Mouse (Mus musculus) ovary, adult 18-20 months (tissue): ENCODE measurements at regions not wholly inside any gene's neighbourhood (a gene's known extent, or its start where the extent isn't known, plus 50 kb on each side); places are given as distances from the start of the nearest gene placed in this dataset.
"Not testable (repeated sequence)": the region's sequence is repeated elsewhere in the genome, so short reads cannot be mapped to it uniquely, and the experiment has no call there.

Source experiments
- DNase-seq: peaks from one replicate; pipeline ENCODE4 v3.0.0; 2022; ENCODE audit warnings: low spot score, mixed read lengths

- DNase-seq, result no peak
Measured at GRCm38 (mm10) chr10:20891426-20891825, 60.9 kb upstream of the Ahi1 start.

- DNase-seq, result no peak
Measured at GRCm38 (mm10) chr10:20883618-20884017, 68.7 kb upstream of the Ahi1 start.

- DNase-seq, result no peak
Measured at GRCm38 (mm10) chr10:20882599-20882998, 69.7 kb upstream of the Ahi1 start.

GRCm38 (mm10) chr10:20880251-20880650 is 72.1 kb upstream of the Ahi1 start:
- no peak for DNase-seq

GRCm38 (mm10) chr10:20879482-20879881 is 72.9 kb upstream of the Ahi1 start:
- no peak for DNase-seq

GRCm38 (mm10) chr10:20867076-20867475 is 85.3 kb upstream of the Ahi1 start:
- DNase-seq, result no peak

- no peak for DNase-seq
Measured at GRCm38 (mm10) chr10:20865031-20865430, 87.3 kb upstream of the Ahi1 start.

GRCm38 (mm10) chr10:20857413-20857812 is 94.9 kb upstream of the Ahi1 start:
- no peak for DNase-seq

GRCm38 (mm10) chr10:20854621-20855363 is 97.6 kb upstream of the Ahi1 start:
- peak; percentile 40 for DNase-seq

- no peak for DNase-seq
Measured at GRCm38 (mm10) chr10:20847287-20847686, 105.1 kb upstream of the Ahi1 start.

- no peak for DNase-seq
Measured at GRCm38 (mm10) chr10:20843277-20843676, 109.1 kb upstream of the Ahi1 start.

GRCm38 (mm10) chr10:20842131-20842530 is 110.2 kb upstream of the Ahi1 start:
- no peak for DNase-seq

- DNase-seq, result no peak
Measured at GRCm38 (mm10) chr10:20841430-20842040, 110.8 kb upstream of the Ahi1 start.

- DNase-seq, result no peak
Measured at GRCm38 (mm10) chr10:20838685-20839425, 113.5 kb upstream of the Ahi1 start.

GRCm38 (mm10) chr10:20836816-20837215 is 111.9 kb upstream of the Pde7b start:
- DNase-seq, result not testable (repeated sequence)

GRCm38 (mm10) chr10:20834806-20835575 is 110.1 kb upstream of the Pde7b start:
- no peak for DNase-seq

- no peak for DNase-seq
Measured at GRCm38 (mm10) chr10:20828304-20828703, 103.4 kb upstream of the Pde7b start.

GRCm38 (mm10) chr10:20827473-20827872 is 102.6 kb upstream of the Pde7b start:
- DNase-seq, result no peak

GRCm38 (mm10) chr10:20818548-20818947 is 93.7 kb upstream of the Pde7b start:
- DNase-seq, result no peak

- DNase-seq, result no peak
Measured at GRCm38 (mm10) chr10:20799792-20800191, 74.9 kb upstream of the Pde7b start.

GRCm38 (mm10) chr10:20798400-20798799 is 73.5 kb upstream of the Pde7b start:
- DNase-seq, result no peak

- no peak for DNase-seq
Measured at GRCm38 (mm10) chr10:20793956-20794355, 69.1 kb upstream of the Pde7b start.
